Mouse (Mus musculus) natural killer cell, adult 2 months (primary cell): ENCODE results near the gene Zpr1.
"Not testable (repeated sequence)": the region's sequence is repeated elsewhere in the genome, so short reads cannot be mapped to it uniquely, and the experiment has no call there.

Experiments used
- DNase-seq, 2 experiments: peaks; one replicate each; pipeline ENCODE4 v3.0.0; 2022; ENCODE audit warnings: low spot score in 2 of 2

Zpr1 gene

DNA sequence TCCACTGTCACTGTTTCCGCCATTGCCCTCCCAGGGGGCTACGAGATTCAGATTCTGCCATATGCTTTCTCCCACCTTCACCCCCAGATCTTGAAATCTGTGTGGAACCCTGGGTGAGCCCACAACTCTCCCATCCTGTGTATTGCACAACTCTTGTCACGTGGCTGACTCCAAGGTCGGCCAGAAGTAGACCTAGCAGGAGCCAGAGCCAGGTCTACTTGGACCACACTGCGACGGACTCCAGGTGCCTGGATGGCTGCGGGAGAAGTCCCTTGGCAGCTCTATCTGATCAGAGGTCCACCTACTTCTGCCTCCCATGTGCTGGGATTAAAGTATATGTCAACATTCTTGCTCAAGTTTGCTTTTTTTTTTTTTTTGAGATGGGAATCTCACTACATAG lies 11.7 kb upstream of the Zpr1 start:
- DNase-seq = no peak

DNA sequence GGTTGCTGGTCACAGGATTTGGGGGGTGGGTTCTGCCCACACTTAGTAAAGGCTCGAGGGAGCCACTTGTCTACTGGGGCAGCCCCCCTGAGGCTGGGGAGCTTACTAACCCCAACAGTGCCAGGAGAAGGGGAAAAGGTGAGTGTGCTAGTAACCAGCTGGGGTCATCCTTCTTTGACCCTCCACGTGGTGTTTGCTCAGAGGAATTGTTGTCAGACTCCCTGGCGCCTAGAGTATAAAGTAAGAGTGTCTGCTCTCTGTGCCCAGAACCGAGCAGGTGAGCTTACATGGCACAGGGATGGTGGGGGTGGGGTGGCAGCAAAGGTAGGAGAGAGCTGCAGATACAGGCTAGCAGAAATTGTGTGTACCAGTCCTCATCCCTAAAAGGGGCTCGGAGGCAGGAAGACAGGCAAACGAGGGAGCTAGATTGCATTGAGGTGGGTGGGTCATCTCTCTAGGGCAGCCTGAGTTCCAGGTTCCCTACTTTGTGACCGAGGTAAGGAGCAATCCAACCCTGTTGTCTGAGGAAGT lies 4.5 kb upstream of the Zpr1 start, which contains the start of gene Apoa5:
Gene Apoa5 (plus strand): TSS at position 291 of the 531 bp plus-strand sequence.
- no peak for DNase-seq

GRCm38 (mm10) chr9:46269125-46269524 lies 3.7 kb upstream of the Zpr1 start:
- DNase-seq = no peak

DNA sequence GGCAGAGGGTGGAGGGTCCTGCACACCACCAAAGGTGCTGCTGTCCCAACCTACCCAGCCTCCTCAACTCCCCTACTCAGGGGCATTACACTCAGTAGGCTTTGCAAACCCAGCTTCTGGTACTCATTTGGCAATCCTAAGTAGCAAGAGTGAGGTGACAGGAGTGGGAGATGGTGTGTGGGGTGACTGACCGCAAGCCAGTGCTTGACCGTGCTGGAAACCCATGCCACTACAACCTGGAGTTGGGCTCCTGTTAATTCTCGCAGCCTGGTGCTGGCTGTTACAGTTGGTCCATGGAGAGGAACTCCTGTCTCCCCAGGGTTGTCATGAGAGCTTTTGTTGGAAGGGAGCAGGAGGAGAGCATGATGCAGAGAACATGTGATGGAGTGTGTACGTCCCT lies 2.1 kb upstream of the Zpr1 start:
- DNase-seq = no peak

DNA sequence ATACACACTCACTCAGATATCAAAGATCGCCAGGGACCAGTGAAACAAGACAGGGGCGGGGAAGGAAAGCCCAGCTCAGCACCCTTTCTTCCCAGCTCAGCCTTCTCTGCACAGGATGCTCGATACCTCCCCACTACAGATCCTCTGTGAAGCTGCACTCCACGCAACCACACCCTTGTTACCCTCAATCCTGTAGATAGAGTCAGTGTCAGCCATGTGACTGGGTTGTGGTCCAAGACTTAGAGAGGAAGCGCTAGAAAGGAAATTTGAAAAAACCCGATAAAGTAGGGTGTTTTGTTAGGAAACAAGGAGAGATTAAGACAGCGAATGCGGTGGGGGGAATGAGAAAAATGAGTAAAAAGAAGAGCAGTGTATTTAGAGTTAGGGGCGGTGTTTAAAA lies 794 bp upstream of the Zpr1 start:
- peak; percentile 10 to 20 for DNase-seq

- DNase-seq = no peak
Measured at GRCm38 (mm10) chr9:46274494-46274893, 1.6 kb downstream of the Zpr1 start.

DNA sequence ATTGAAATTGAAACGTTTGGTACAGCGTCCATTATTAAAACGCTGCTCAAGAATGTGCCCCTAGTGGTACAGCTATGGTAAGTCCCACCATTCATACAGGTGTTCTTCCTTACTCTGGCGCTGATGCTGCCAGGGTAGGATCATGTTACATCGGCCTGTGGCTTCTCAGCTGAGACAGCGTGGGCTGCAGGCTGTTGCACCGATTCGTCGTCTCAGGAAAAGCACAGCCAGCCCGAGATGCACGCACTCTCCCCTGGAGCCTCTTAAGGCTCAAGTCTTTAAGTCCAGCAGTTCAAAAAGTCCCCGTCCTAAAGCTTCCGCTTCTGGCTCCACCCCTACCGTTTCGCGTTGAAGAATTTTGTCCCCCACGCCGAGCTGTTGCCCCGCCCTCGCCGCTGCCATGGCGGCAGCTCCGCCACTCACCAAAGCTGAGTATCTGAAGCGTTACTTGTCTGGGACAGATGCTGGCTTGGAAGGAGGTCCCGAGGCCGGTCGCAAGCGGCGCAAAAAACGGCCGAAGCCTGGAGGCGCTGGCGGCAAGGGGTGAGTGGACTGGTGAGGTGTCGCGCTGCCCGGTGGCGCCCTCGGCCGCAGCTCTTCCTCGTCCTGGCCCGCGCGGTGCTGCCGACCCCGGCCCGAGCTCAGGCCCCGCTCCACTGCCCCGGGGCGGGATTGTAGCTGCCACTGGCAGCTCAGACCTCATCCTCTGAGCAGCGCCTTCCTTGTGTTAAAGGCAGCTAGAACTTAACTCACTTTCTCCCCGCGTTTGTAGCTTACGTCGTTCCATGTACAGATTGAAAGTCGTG lies 10.0 kb downstream of the Zpr1 start, which contains the start of gene Bud13:
Gene Bud13 (plus strand): TSS at position 378 of the 806 bp plus-strand sequence.
- peak; percentile 89 to 91 for DNase-seq

DNA sequence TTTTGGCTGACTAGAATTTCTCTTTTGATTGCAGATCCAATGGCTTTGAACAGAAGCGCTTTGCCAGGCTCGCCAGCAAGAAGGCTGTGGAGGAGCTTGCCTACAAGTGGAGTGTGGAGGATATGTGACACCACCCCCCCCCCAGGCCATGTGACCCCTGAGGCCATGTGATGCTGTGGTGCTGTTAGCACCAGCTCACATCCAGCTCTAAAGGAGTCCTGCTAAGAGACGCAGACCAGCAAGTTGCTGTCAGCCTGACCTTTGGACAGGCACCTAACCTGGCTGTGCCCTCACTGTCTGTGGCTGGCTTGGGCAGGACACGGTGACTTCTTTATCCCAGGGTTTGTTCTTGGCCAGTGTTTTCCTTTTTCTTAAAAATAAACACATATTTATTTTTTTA lies 25.5 kb downstream of the Zpr1 start:
- DNase-seq = no peak

DNA sequence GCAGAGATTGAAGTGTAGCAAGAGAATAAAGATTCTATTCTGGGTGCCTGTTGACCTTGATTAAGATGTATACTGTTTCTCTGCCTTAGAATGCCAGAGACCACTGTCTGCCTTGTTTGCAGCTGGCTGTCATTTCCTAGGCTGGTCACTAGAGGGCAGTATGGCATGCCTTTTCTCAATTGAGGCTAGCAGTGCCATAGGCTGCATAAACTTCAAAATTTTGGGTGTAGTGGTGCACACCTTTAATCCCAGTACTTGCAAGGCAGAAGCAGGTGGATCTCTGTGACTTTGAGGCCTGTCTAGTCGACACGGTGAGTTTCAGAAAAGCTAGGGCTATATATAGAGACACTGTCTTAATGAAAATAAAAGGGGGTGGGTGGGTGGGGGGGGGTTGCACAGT lies 29.3 kb downstream of the Zpr1 start:
- DNase-seq = peak; percentile 23 to 41

DNA sequence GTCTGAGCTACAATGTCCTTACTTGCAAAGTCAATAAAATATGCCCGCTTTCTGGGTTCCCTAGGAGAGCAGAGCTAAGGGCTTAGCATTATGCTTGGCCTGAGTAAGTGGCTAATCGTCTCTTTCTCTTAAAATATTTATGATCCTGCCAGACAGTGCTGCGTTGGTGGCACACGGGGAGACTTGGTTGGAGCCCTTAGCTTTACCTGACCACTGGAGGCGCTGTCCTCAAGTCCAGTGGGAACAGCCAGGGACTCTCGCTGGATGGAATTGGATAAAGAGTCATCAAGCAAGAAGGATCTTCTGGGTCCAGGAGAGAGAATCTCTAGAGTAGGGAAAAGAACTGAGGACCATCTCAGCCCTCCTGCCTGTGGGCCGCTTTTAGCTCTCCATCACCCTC lies 36.3 kb downstream of the Zpr1 start:
- no peak for DNase-seq

- peak; percentile 30 to 57 for DNase-seq
Measured at GRCm38 (mm10) chr9:46314507-46314906, 41.6 kb downstream of the Zpr1 start.

- DNase-seq = no peak
Measured at GRCm38 (mm10) chr9:46314921-46315320, 42.1 kb downstream of the Zpr1 start.

DNA sequence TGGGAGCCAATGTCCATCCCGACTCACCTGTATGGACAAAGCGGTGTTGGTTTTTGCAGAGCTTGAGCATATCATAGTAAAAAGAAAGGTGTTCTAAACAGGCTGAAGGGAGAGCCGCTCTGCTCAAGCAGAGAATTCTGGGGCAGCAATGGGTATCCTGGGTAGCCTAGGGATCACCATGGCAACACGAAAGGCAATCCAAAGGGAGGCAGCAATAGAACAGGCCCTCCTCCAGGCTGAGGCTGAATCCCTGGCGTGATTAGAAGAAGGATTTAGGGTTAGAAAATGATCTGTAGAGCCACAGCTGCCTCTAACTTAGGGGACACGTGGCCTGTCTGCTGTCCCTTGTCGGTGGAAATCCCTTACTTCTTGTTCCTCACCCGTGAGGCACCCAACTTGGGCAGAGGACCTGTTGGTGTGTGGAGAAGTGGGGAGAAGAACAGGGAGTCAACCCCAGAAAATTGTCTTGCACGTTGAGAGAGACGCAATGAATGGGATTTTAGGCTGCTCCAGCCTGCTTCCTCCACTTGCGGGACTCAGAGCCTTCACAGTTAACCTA lies 43.0 kb downstream of the Zpr1 start:
- DNase-seq = no peak

DNA sequence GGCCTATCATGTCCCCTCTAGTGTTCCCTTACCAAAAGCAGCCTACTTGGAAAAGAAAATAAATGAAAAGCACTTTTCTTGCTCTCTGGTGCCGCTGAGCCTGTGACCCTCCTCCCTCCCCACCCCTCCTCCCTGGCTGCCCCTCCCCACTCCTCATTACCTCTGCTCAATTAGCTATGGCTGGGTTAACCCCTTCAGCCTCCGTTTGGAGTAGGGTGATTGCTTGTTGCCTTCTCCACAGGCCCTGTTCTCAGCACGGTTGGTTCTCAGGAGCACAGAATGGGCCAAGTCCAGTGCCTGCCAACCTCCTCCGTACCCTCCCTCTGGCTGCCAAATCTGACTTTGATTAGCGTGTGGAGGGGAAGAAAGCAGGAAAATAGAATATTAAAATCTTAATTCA lies 43.5 kb downstream of the Zpr1 start:
- no peak for DNase-seq

- DNase-seq = no peak
Measured at GRCm38 (mm10) chr9:46316909-46317308, 44.0 kb downstream of the Zpr1 start.

- DNase-seq = no peak
Measured at GRCm38 (mm10) chr9:46317957-46318356, 45.1 kb downstream of the Zpr1 start.

GRCm38 (mm10) chr9:46319886-46320285 lies 47.0 kb downstream of the Zpr1 start, which contains the start of gene 4931429L15Rik:
Gene 4931429L15Rik, minus strand, starts transcription at chr9:46319986.
- DNase-seq = not testable (repeated sequence)

DNA sequence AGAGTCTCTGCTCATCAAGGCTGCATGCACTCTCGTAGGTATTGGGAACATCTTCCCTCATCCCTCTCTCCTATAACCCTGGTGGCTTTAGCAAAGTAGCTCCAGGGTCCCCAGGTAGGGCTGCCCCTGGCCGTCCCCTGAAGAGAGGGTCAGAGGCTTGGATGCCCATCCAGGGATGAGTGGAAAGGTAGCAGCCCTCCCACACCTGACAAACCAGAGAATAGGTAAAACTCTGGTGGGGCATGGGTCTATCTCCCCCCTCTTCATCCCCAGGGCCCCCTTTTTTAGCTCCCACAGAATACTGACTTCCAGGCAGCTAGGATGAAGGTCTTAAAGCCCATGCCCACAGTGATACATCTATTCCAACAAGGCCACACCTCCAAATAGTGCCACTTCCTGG lies 47.6 kb downstream of the Zpr1 start:
- no peak for DNase-seq

DNA sequence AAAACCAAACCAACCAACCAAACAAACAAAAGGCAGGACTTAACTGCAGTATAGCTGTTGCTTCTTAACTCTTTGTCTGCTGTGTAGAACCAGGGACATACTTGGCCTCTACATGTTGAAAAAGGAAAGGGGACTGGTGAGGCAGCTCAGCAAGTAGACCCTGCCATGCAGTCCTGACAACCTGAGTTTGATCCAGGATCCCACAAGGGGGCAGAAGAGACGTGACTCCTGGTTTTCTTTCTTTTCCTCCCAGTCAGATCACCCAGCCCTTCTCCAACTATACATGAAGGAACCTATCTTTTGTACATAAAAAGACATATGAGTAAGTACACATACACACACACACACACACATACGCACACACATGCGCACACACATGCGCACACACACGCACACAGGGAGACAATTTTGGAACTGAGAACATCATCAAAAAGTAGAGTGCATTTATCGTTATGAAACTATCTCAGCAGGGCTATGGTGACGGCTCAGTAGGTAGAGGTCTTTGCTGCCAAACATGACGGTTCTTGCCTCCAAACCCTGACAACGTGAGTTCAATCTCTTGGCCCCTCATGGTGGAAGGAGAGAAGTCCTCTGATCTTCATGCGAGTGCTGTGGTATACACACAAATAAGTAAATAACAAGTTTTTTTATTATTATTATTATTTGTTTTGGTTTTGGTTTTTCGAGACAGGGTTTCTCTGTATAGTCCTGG lies 54.0 kb downstream of the Zpr1 start:
- no peak for DNase-seq

GRCm38 (mm10) chr9:46327706-46328571 lies 55.1 kb downstream of the Zpr1 start:
- DNase-seq = no peak

DNA sequence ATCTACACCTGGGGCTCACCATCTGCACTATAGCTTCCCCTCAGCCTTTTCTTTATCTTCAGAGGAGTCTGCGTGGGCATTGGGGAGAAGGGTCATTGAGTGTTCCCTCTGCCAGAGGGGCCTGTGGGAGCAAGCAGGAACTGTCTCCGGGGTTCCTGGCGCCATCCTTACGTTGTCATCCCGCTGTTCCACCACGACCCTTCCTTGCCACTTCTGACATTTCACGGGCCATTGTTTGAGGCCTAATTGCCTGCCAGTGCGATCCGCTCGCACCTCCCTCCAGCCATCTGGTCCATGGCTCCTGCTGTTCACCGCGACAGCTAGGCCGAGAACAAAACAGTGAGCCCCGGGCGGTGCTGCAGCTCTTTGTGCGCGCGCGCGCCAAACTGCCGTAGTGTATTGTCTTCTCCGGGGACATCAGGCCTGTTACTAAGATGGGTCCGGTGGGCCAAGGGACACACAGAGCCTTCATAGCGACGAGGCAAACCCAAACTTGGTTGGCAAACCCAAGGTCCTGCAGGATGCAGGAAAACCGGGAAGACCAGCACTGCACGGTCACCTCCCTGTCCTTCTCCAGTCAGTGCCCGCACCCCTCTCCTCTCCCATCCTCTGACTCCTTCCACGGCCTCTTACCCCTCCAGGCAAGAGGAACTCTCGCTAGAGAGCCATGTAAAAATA lies 55.8 kb downstream of the Zpr1 start:
- DNase-seq = no peak
